Mouse (Mus musculus) megakaryocyte progenitor cell, adult 5-6 weeks (primary cell): Measurements from ENCODE around the gene Fer. TPM values are rescaled to one million over a fixed set of nuclear protein-coding genes. Genes with fewer than 3 reads are reported as not detected.
"Not testable (repeated sequence)": the region's sequence is repeated elsewhere in the genome, so short reads cannot be mapped to it uniquely, and the experiment has no call there.

ENCODE experiments used
- ATAC-seq: replicated peaks from 2 replicates; pipeline ENCODE4 v1.8.0; 2016; ENCODE audit warnings: mild to moderate bottlenecking, moderate TSS enrichment, inconsistent platforms; ENCODE audit not compliant: poor library complexity
- total RNA-seq, 2 experiments: library from RNA; stranded (forward) in 1 of 2; stranded (reverse) in 1 of 2; fragments of 157-497, 149-512 nt in 1 of 2; fragments of 200-1000 nt in 1 of 2; gene quantifications; 2 replicates each; pipeline versions ENCODE4 v1.2.3 to v1.2.4; 2015 to 2017

The Fer gene
- total RNA-seq (2015) (4.9 and 5.9 TPM in 2 replicates), total RNA-seq (2017) (6.7 and 9.7 TPM in 2 replicates)

GRCm38 (mm10) chr17:63863012-63863630 lies at the start of gene Fer:
Gene Fer, plus strand, starts transcription at chr17:63863062.
- peak; percentile 7; the same call in 1 of the 2 replicates for ATAC-seq

GRCm38 (mm10) chr17:63813552-63813951 lies 49.3 kb upstream of the Fer start:
- no peak for ATAC-seq

- ATAC-seq, result peak; percentile 69
Observed at GRCm38 (mm10) chr17:63818444-63819027, 44.3 kb upstream of the Fer start.

GRCm38 (mm10) chr17:63824141-63824540 lies 38.7 kb upstream of the Fer start:
- no peak for ATAC-seq

GRCm38 (mm10) chr17:63826196-63826595 lies 36.7 kb upstream of the Fer start:
- no peak for ATAC-seq

GRCm38 (mm10) chr17:63826767-63827166 lies 36.1 kb upstream of the Fer start:
- ATAC-seq, result peak; percentile 91

GRCm38 (mm10) chr17:63828561-63829332 lies 34.1 kb upstream of the Fer start:
- ATAC-seq, result no peak

GRCm38 (mm10) chr17:63831550-63831949 lies 31.3 kb upstream of the Fer start:
- no peak for ATAC-seq

- no peak for ATAC-seq
Observed at GRCm38 (mm10) chr17:63836223-63836622, 26.6 kb upstream of the Fer start.

GRCm38 (mm10) chr17:63836641-63837040 lies 26.2 kb upstream of the Fer start:
- no peak for ATAC-seq

- no peak for ATAC-seq
Observed at GRCm38 (mm10) chr17:63838144-63838543, 24.7 kb upstream of the Fer start.

GRCm38 (mm10) chr17:63839636-63840269 lies 23.1 kb upstream of the Fer start:
- 0 out of 2 replicates have a peak, but pooled peaks have one; percentile 57 for ATAC-seq

- no peak for ATAC-seq
Observed at GRCm38 (mm10) chr17:63842226-63842625, 20.6 kb upstream of the Fer start.

- no peak for ATAC-seq
Observed at GRCm38 (mm10) chr17:63844936-63845335, 17.9 kb upstream of the Fer start.

- ATAC-seq, result not testable (repeated sequence)
Observed at GRCm38 (mm10) chr17:63845766-63846165, 17.1 kb upstream of the Fer start.

GRCm38 (mm10) chr17:63849151-63849550 lies 13.7 kb upstream of the Fer start:
- ATAC-seq, result no peak

GRCm38 (mm10) chr17:63849566-63849965 lies 13.3 kb upstream of the Fer start:
- peak; percentile 89 for ATAC-seq

GRCm38 (mm10) chr17:63850016-63850415 lies 12.8 kb upstream of the Fer start:
- peak; percentile 76 for ATAC-seq

- peak; percentile 65 for ATAC-seq
Observed at GRCm38 (mm10) chr17:63857023-63857544, 5.8 kb upstream of the Fer start.

GRCm38 (mm10) chr17:63860988-63861387 lies 1.9 kb upstream of the Fer start:
- ATAC-seq, result no peak

GRCm38 (mm10) chr17:63862399-63862798 lies 463 bp upstream of the Fer start:
- ATAC-seq, result no peak
